Mouse (Mus musculus) kidney, adult 18-20 months (tissue): ENCODE measurements around the gene Olfr288.

Experiments used
- DNase-seq: peaks from one replicate; pipeline ENCODE4 v3.0.0; 2021

Olfr288 gene

GRCm38 (mm10) chr15:98165525-98165924 lies 29.8 kb downstream of the Olfr288 start, which contains the start of gene Asb8:
Gene Asb8 (minus strand): TSS chr15:98165625.
- no peak for DNase-seq

DNA sequence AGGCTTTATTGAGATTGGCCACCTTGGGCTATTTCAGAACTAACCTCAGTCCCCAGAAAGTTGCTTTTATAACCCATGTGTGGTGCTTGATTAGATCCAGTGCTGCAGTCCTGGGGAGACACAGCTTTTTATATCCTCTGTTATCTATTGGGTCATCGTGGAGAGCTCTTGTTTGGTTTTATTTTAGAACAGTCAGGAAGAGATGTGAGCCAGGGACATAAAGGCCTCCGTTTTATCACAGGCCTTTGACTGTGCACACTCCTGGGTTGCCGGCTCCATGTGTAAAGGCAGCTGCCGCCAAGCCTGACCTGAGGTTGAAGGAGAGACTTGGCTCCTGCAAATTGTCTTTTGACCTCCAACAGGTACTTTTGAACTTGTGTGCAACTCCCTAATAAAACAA lies 32.8 kb downstream of the Olfr288 start:
- DNase-seq, result no peak

- no peak for DNase-seq
These were observed 34.1 kb downstream of the Olfr288 start for GRCm38 (mm10) chr15:98161026-98161805.

DNA sequence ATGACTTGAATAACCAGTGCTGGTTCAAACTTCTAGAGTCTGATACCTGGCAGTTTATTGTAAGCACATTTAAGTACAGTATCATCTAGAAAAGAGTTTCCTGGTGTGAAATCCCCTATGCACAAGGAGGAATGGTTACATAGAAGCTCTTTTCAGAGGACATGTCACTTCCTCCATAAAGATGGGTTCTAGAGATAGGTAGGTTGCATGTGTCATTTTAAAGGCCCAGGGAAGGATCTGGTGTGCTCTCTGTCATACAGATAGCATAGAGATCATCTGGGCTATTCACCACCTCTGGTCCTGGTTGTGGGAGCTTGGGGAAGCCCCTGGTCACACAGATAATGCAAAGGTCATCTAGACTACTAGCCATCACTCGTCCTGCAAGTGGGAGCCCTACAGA lies 38.1 kb downstream of the Olfr288 start:
- no peak for DNase-seq

GRCm38 (mm10) chr15:98155944-98156343 lies 39.4 kb downstream of the Olfr288 start:
- no peak for DNase-seq

DNA sequence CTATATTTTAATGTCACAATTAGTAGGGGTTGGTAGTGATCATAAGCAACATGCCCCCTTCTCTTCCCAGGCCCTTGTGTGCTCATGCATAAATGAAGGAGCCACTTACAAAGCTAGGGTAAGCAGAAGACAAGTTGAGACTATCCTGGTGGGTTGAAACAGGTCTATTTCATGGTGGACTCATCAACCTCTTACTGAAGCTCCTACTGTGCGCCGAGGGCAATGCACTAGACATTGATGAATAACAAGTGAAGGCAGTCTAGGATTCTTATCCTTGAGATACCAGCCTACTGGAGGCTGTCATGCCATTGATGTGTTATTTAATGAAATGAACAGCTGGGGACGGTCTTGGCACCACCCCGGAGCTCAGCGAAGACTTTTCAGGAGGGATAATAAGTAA lies 40.1 kb downstream of the Olfr288 start:
- no peak for DNase-seq

GRCm38 (mm10) chr15:98154631-98155030 lies 40.7 kb downstream of the Olfr288 start:
- no peak for DNase-seq

DNA sequence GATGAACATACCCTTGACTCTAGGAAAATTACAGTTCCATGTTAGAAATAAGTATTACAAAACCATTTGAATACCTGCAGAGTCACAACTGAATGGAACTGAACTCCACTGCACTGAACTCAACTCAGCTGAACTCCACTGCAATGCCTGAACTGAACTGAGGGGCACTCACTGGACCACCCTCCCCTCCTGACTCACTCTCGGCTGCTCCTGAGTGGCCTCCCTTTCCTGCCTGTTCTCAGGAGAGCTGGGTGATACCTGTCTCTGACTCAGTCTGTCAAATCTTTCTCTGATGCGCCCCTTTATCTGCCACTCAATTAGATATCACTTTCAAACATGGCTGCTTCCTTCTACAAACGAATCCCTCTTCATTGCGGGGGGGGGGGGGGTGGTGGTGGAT lies 41.2 kb downstream of the Olfr288 start:
- DNase-seq, result no peak

DNA sequence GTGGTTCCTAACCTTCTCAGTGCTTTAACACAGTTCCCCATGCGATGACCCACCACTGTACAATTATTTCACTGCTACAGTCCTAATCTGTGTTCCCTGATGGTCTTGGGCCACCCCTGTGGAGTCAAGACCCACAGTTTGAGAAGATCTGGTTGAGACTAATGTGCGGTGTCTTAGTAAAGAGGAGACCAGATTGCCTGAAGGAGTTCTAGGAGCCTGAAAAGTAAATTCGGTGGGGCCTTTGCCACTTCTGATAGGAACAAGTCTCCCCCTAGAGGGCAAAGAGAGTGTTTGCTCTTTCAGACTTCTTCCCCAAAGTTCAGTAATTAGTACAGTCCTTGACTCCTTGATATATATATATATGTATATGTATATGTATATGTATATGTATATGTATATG lies 41.7 kb downstream of the Olfr288 start:
- DNase-seq, result no peak

- DNase-seq, result no peak
These were observed 42.4 kb downstream of the Olfr288 start for GRCm38 (mm10) chr15:98152916-98153315.

GRCm38 (mm10) chr15:98149166-98149602 lies 46.2 kb downstream of the Olfr288 start:
- no peak for DNase-seq

DNA sequence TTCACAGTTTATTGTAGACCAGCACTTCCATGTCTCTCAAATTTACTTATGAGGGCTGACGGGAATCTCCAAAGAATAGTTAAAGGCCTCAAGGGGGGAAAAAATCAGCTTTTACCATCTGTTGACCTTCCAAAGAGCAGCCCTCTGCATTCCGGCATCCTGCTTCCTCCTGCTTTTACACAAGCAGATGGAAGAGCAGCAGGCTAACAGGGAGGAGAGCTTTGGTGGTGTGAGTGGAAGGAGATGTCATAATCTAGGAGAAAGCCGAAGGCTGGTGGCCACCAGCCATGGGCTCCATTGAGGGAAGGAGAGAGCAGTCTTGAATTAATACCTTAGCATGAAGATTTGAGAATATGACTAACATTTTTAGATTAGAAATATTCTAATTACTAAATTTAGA lies 47.0 kb downstream of the Olfr288 start:
- DNase-seq, result no peak

DNA sequence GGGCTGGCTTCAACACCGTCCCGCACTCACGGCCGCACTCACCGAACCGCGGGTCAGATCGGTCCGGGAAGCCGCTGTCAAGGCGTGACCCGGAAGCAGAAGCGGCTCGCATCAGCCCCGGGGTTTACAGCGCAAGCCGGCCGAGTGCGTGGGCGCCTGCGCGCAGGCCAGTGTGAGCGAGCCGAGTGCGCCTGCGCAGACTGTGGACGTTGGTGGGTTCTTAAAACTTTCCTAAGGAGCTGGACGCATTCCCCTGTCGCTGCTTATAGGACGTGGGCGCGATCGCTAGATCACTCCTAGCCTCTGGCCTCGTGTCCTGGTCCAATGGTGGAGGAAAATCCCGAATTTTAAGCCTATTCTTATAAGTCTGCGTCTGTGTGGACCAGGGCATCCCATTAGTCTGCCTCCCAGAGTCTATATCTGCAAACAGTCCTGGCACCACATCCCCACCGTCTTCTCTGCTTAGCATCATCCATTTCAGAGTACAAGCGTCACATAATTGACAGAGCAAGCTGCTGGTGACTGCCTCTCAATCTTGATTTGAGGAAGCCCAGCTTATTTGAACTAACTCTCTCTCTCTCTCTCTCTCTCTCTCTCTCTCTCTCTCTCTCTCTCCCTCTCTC lies 49.7 kb downstream of the Olfr288 start:
- DNase-seq, result peak; percentile 91

DNA sequence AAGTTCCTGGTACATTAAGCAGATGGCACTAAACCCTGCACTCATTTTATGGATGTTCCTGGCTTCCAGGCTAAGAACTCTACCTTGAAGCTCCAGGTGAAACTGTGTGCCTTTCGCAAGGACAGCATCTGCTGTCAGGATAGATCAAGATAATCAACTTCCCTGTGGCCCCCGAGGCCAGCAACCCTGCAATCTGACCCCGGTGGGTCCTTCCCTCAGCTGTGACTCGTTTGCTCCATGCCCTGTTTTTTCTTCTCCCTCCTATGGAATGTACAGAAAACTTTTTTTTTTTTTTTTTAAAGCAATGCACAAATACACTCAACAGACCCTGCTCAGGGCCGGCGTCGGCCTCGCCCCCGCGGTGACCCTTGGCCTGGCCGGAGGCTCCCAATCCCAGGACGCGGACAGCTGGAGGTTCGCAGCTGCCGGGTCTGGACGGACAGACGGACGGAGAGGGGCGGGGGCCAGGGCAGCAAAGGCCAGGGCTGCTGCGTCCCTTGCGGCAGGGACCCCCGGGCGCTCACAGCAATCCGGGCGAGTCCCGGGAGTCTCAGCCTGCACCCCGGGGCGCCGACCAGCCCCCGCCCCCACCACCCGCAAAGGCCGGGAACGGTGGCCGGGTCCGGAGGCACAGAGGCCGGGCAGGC lies 50.4 kb downstream of the Olfr288 start:
- DNase-seq, result no peak

DNA sequence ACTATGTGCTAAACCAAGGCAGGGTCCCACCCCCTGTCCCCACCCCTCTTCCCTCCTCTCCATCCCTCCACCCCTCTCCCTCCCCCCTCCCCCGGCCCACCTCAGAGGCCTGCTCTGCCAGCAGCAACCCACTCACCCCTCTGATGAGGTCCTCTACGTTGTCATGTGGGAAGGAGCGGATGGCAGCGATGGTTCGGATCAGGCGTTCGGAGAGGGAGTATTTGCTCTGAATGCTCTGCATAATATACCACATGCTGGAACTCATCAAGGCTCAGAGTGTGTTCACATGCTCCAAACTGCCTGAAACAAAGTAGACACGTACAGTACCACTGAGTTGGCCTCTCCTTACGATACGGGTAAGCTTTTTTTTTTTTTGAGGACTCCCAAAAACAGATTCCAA lies 52.8 kb downstream of the Olfr288 start:
- DNase-seq, result no peak

DNA sequence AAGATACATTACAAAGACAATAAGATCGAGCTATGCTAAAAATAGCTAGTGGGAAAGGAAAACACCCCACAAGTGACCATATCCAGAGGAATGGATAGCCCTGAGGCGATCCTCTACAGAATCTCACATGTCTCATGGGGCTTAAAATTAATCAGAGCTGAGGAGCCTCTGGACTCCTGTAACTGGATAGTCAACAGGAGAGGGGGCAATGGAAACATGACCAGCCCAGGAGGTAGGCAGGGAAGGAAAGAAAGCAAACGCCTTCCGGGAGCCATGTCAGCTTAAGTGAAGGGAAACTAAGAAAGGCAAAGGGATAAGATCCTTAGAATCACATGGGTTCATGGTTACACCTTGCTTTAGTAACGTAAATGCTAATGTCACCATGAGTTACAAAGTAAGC lies 54.5 kb downstream of the Olfr288 start:
- DNase-seq, result no peak

- DNase-seq, result no peak
These were observed 55.6 kb downstream of the Olfr288 start for GRCm38 (mm10) chr15:98139763-98140162.

DNA sequence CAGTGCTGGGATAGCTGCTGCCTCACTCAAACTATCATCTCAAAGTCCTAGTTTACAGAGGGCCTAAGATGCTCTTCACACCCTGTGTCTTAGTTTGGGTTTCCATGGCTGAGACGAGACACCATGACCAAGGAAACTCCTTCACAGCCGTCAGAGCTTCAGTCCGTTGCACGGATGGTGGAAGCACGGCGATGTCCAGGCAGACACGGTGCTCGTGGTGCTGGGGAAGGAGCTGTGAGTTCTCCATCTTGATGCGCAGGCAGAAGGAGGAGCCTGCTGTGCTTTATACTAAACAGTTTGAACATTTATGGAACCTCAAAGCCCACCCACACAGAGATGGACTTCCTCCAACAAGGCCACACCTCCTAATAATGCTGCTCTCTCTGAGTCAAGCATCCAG lies 58.5 kb downstream of the Olfr288 start:
- no peak for DNase-seq
